Mouse (Mus musculus): ENCODE results near the gene E4f1. TPM values are rescaled to one million over a fixed set of nuclear protein-coding genes. Genes with fewer than 3 reads are reported as not detected.
A peak's percentile ranks its signal among the peaks of the same experiment; 100 is the strongest.

Gene E4f1
- polyA plus RNA-seq, 1 experiment from 2014 or later, result 42.3 TPM

DNA sequence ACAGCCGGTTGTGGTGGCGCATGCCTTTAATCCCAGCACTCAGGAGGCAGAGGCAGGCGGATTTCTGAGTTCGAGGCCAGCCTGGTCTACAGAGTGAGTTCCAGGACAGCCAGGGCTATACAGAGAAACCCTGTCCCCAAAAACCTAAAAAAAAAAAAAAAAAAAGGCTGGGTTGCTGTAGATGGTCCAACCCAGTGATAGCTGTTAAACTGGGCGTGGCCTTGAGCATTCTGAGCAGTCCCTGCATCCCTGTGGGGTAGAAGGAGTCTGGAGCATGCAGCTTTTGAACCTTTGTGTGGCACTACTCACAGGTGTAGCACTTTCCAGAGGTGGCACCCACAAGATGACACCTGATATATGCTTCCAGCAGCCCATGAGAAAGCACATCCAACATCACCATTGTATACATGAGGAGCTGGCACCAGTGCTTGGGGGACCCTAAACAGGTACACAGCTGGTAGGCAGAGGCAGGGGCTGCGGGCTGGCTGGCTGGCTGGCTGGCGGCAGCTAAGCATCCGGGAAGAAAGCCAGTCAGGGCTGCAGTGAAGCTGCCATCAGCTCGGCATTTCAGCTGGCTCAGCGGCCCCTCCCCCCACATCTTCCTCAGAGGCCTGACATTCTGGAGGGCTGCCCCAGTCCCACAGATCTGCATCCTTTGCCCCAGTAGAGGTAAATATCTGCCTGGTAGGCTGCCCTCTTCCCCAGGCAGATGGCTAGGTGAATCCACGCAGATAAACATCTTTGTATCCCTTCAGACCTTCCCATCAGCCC is 15.2 kb upstream of the E4f1 start:
- 43% methylated on average over 11 of the region's 11 CpGs for WGBS
- 0 out of 2 replicates have a peak, but pooled peaks have one; percentile 8 for ATAC-seq
- H3K27me3 ChIP-seq (replicated peaks; ENCODE audit: control insufficient read depth, insufficient read depth, low read length), result no peaks in the 10 kb centered on the region
- H3K4me2 ChIP-seq (ENCODE audit: low read length), result no peak overlapping the region
- H3K4me1 ChIP-seq (ENCODE audit: control insufficient read depth, insufficient read depth, low read depth, low read length), result peaks cover 19% of the 10 kb centered on the region
- H3K9ac ChIP-seq (ENCODE audit: low read depth, low read length), result peak overlapping the region; percentile 50
- no peaks in the 10 kb centered on the region for H3K36me3 ChIP-seq (ENCODE audit: control insufficient read depth, insufficient read depth, low read length)
- peak overlapping the region; percentile 64 for H3K27ac ChIP-seq (ENCODE audit: low read depth, low read length)
- H3K9me3 ChIP-seq (ENCODE audit: control insufficient read depth, low read length), result no peaks in the 10 kb centered on the region
- H3K4me3 ChIP-seq (ENCODE audit: low read length), result no peak overlapping the region; the same call in 1 of the 2 replicates

DNA sequence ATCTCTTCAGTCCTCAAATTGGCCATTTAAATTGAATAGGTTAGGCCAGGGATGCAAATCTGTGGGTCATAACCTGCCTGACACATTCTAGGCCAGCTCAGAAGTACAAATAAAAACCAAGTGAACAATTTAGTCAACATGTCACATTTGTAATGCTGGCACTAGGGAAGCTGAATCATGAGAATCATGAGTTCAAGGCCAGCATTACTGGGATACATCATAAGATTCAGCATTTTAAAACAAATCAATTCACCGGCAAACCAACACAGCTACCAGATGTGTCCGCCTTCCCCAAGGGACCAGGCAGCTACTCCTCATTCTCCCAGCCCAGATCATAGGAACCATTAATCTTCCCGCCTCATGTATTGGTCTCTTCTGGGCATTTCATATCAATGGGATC is 13.4 kb upstream of the E4f1 start:
- WGBS, result 67% methylated on average over 3 of the region's 3 CpGs
- Histone ChIP-seq H3K4me1 (ENCODE audit: control insufficient read depth, insufficient read depth, low read depth, low read length) (peaks cover 17% of the 10 kb centered on the region), H3K9me3 (ENCODE audit: control insufficient read depth, low read length) (no peaks in the 10 kb centered on the region), H3K27me3 (replicated peaks; ENCODE audit: control insufficient read depth, insufficient read depth, low read length) (no peaks in the 10 kb centered on the region), H3K36me3 (ENCODE audit: control insufficient read depth, insufficient read depth, low read length) (no peaks in the 10 kb centered on the region), H3K4me3 (ENCODE audit: low read length) (no peak overlapping the region), H3K4me2 (ENCODE audit: low read length) (no peak overlapping the region), H3K9ac (ENCODE audit: low read depth, low read length) (no peak overlapping the region), H3K27ac (ENCODE audit: low read depth, low read length) (no peak overlapping the region)
- no peak for ATAC-seq

DNA sequence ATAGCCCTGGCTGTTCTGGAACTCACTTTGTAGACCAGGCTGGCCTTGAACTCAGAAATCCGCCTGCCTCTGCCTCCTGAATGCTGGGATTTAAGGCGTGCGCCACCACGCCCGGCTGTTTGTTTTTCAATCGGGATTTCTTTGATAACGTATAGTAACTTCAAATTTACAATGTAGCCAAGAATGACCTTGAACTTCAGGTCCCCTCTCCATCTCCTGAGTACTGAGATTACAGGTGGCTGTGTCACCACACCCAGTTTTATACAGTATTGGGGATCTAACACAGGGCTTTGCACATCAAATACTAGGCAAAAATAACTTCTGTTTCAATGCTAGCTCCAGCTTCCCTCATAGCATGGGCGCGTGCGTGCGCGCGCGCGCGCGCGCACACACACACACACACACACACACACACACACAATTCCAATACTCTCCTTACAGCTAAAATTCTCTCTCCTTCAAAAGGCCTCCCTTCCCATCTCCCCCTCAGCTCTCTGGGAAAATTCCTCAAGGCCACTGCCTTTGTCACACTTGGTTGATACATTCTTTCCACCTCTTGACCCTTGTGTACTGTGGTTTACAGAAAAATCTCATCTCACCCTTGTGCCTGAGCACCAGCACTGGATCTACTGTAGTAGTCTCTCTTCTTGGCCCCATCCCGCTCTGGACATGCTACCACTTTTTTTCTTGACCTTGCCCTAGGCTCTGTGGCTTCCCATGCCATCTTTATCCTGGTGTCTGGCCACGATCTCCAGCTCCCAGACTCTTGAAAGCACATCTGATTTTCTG is 11.1 kb upstream of the E4f1 start:
- Histone ChIP-seq H3K9me3 (ENCODE audit: control insufficient read depth, low read length) (no peaks in the 10 kb centered on the region), H3K27me3 (replicated peaks; ENCODE audit: control insufficient read depth, insufficient read depth, low read length) (no peaks in the 10 kb centered on the region), H3K36me3 (ENCODE audit: control insufficient read depth, insufficient read depth, low read length) (0 out of 2 replicates have a peak, but pooled peaks cover 6% of the 10 kb centered on the region), H3K27ac (ENCODE audit: low read depth, low read length) (no peak overlapping the region), H3K9ac (ENCODE audit: low read depth, low read length) (no peak overlapping the region), H3K4me3 (ENCODE audit: low read length) (no peak overlapping the region), H3K4me1 (ENCODE audit: control insufficient read depth, insufficient read depth, low read depth, low read length) (peaks cover 20% of the 10 kb centered on the region), H3K4me2 (ENCODE audit: low read length) (no peak overlapping the region)
- no peak for ATAC-seq
- WGBS, result 95% methylated on average over 20 of the region's 20 CpGs

DNA sequence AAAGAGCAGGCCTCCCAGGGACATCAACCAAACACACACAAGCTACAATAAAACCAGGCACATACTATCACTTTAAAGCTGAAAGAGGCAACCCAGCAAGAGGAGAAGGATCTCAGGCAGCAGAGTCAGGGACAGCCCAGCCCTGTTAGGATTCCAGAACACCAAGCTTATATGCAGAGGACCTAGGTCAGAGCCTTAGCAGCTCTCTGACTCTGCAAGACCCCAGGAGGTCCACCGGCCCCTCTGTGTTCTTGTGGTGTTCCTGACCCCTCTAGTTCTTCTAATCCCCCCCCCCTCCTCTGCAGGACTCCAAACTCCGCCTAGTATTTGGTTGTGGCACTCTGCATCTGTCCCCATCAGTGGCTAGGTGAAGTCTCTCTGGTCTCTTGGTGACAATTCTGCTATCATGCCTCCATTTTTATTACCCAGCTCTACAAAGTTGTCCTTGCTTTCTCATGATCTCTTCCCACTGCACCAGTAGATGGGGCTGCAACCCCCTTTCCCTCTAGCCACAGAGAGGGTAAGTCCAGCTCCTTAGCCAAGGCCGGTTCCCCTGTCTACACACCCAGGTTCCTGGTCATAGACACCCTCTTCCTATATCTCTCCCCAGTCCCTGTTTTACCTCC is 10.2 kb upstream of the E4f1 start:
- 52% methylated on average over 3 of the region's 3 CpGs for WGBS
- H3K4me1 ChIP-seq (ENCODE audit: control insufficient read depth, insufficient read depth, low read depth, low read length), result peaks cover 16% of the 10 kb centered on the region
- no peaks in the 10 kb centered on the region for H3K9me3 ChIP-seq (ENCODE audit: control insufficient read depth, low read length)
- H3K36me3 ChIP-seq (ENCODE audit: control insufficient read depth, insufficient read depth, low read length), result peaks cover 12% of the 10 kb centered on the region
- ATAC-seq, result no peak
- H3K9ac ChIP-seq (ENCODE audit: low read depth, low read length), result no peak overlapping the region
- H3K4me3 ChIP-seq (ENCODE audit: low read length), result no peak overlapping the region
- H3K27me3 ChIP-seq (replicated peaks; ENCODE audit: control insufficient read depth, insufficient read depth, low read length), result no peaks in the 10 kb centered on the region
- no peak overlapping the region for H3K27ac ChIP-seq (ENCODE audit: low read depth, low read length)
- H3K4me2 ChIP-seq (ENCODE audit: low read length), result no peak overlapping the region

DNA sequence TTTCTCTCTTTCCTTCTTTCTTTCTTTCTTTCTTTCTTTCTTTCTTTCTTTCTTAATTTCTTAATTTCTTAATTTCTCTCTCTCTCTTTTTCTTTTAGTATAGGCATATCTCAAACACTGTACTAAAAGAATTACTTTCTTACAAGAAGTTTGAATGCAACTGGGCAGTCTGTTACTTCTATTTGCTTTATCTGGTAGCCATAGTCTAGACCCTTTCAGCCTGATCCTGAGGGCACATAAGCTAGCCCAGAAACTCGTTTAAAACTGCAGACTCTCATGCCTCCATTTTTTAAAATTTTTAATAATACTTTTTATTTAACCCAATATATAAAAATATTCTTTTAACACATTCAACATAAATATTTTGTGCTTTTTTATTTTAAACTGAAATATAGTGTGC is 9.3 kb upstream of the E4f1 start:
- no peak overlapping the region; the same call in 1 of the 2 replicates for H3K4me3 ChIP-seq (ENCODE audit: low read length)
- H3K36me3 ChIP-seq (ENCODE audit: control insufficient read depth, insufficient read depth, low read length), result peaks cover 19% of the 10 kb centered on the region
- peaks cover 14% of the 10 kb centered on the region for H3K4me1 ChIP-seq (ENCODE audit: control insufficient read depth, insufficient read depth, low read depth, low read length)
- H3K27me3 ChIP-seq (replicated peaks; ENCODE audit: control insufficient read depth, insufficient read depth, low read length), result no peaks in the 10 kb centered on the region
- 34% methylated on average over 1 of the region's 1 CpGs for WGBS
- H3K9me3 ChIP-seq (ENCODE audit: control insufficient read depth, low read length), result no peaks in the 10 kb centered on the region
- no peak overlapping the region for H3K27ac ChIP-seq (ENCODE audit: low read depth, low read length)
- H3K4me2 ChIP-seq (ENCODE audit: low read length), result peak overlapping the region; percentile 40
- no peak overlapping the region for H3K9ac ChIP-seq (ENCODE audit: low read depth, low read length)
- ATAC-seq, result no peak

DNA sequence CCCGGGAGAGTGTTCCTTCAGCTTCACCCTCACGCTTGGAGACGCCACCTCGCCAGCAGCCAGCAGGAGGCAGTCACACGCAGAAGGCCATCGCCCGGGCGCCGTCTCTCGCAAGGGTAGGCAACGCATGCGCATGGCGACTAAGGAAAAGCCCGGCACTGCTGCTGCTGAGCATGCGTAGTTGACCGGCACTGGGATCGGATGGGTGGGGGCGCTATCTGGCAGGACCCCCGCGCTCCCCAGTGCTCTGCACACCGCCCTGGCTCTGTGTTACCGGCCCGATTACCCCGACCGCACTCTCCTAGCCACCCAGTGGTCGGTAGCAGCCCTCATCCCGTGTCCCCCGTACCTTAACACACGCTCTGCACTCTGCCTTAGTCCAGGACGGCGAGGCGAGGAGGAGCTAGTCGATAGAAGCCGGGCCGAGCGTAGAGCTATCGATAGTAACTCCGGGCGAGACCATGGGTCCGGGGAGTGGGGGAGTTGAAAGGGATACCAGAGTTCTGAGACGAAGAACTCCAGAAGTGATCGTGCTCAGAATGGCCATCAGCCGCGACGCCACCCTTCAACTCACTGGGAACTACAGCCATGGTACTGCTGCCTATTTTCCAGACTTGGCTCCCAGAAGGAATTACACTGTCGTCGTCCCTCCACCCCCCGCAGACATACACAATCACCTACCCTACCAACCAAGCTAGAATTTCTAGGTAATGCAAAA is 8.7 kb upstream of the E4f1 start, which contains the start of gene Mlst8:
Mlst8 (minus strand) TSS at position 416 of the 718 bp plus-strand sequence.
- under 1% methylated on average over 48 of the region's 48 CpGs for WGBS
- Histone ChIP-seq H3K27ac (ENCODE audit: low read depth, low read length) (peak within 1 kb of the TSS; percentile 98), H3K27me3 (replicated peaks; ENCODE audit: control insufficient read depth, insufficient read depth, low read length) (no peaks in the 10 kb centered on the region), H3K9me3 (ENCODE audit: control insufficient read depth, low read length) (no peaks in the 10 kb centered on the region), H3K36me3 (ENCODE audit: control insufficient read depth, insufficient read depth, low read length) (peaks cover 20% of the 10 kb centered on the region), H3K9ac (ENCODE audit: low read depth, low read length) (peak within 1 kb of the TSS; percentile 74), H3K4me1 (ENCODE audit: control insufficient read depth, insufficient read depth, low read depth, low read length) (peaks cover 17% of the 10 kb centered on the region), H3K4me3 (ENCODE audit: low read length) (peak within 1 kb of the TSS; percentile 56), H3K4me2 (ENCODE audit: low read length) (peak within 1 kb of the TSS; percentile 61)
- ATAC-seq, result peak; percentile 95

DNA sequence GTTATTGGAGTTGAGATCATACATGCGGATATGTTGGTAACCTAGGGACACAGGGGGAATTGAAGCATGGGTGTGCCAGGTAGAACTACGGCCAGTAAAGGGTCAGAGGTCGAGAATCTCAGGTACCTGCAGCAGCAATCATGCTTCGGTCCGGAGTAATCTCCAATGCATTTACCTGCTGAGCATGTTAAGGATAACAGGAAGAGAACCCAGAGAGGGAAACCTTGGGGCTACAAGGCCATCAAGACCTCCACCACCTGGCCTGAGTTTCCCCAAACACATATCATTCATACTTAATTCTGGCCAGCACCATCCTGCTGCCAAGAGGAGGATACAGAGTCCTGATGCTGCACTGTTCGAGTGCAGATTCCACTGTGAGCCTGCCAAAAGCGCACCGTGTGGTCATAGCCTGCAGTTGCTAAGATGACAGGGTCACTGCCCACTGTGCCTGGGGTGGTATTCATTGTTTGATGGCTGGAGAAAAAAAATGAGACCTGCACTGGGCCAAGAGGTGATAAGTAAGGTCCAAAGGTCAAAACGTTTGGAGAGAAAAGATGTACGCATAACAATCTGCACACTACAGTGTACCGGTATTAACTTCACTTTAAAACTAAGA is 8.0 kb upstream of the E4f1 start:
- Histone ChIP-seq H3K27me3 (replicated peaks; ENCODE audit: control insufficient read depth, insufficient read depth, low read length) (no peaks in the 10 kb centered on the region), H3K4me1 (ENCODE audit: control insufficient read depth, insufficient read depth, low read depth, low read length) (peaks cover 19% of the 10 kb centered on the region), H3K9ac (ENCODE audit: low read depth, low read length) (peak overlapping the region; percentile 74), H3K36me3 (ENCODE audit: control insufficient read depth, insufficient read depth, low read length) (peaks cover 20% of the 10 kb centered on the region), H3K9me3 (ENCODE audit: control insufficient read depth, low read length) (no peaks in the 10 kb centered on the region), H3K4me3 (ENCODE audit: low read length) (peak overlapping the region; percentile 56), H3K27ac (ENCODE audit: low read depth, low read length) (no peak overlapping the region), H3K4me2 (ENCODE audit: low read length) (peak overlapping the region; percentile 61)
- peak; percentile 21; the same call in 1 of the 2 replicates for ATAC-seq
- 47% methylated on average over 11 of the region's 11 CpGs for WGBS
